Mouse (Mus musculus) heart, adult 8-10 months (tissue): ENCODE results near the gene Ipo11. TPM values are rescaled to one million over a fixed set of nuclear protein-coding genes. Genes with fewer than 3 reads are reported as not detected.
"Not testable (repeated sequence)": the region's sequence is repeated elsewhere in the genome, so short reads cannot be mapped to it uniquely, and the experiment has no call there.

Source experiments
- DNase-seq: peaks from one replicate; pipeline ENCODE4 v3.0.0; 2022; ENCODE audit warnings: low spot score
- total RNA-seq, 4 experiments: library from RNA; stranded (reverse); gene quantifications; 2 replicates each; pipeline ENCODE4 v1.2.4; 2022

Gene Ipo11
- total RNA-seq, 4 experiments from 2014 or later, result 23.9 to 26.6 (median 24.9) TPM

DNA sequence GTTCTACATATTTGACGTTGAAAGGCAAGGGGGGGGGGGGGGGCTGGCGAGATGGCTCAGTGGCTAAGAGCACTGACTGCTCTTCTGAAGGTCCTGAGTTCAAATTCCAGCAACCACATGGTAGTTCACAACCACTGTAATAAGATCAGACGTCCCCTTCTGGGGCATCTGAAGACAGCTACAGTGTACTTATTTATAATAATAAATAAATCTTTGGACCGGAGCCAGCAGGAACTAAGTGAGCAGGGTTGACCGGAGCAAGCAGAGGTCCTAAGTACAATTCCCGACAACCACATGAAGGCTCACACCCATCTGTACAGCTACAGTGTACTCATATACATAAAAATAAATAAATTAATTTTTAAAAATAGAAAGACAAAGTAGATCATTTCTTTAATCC lies 31.6 kb downstream of the Ipo11 start:
- DNase-seq, result not testable (repeated sequence)

DNA sequence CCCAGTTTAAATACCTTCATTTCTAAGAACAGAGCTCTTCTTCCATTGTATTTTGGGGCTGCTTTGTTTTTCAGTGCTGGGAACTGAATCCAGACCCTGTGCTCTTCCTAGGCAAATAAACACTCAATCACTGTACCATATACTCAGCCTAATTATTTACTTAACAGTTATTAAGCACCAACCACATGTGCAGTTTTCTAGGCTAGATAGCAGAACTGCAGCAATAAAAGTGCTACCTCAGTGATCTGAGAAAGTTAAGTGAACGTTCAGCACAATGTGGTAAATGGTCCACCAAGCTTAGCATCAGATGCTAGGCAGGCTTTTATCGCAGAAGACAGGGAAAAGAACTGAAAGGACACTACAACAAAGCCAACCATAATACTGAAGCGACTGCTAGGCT lies 32.1 kb downstream of the Ipo11 start:
- no peak for DNase-seq

DNA sequence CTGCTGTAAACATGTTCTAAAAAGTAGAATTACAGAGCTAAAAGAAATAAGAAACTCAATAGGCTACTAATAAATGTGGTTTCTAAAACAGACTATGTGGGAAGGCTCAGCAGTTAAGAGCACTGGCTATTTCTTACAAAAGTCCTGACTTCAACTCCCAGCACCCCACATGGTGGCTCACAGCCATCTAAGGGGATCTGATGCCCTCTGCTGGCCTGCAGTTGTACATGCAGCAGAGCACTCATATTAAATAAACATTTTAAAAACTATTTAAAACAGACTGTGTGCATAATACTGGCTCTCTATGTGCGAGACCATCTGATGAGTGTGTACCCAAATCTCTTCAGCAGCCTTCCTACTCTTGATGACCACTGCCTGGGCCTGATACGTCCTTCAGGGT lies 42.5 kb downstream of the Ipo11 start:
- DNase-seq, result no peak

DNA sequence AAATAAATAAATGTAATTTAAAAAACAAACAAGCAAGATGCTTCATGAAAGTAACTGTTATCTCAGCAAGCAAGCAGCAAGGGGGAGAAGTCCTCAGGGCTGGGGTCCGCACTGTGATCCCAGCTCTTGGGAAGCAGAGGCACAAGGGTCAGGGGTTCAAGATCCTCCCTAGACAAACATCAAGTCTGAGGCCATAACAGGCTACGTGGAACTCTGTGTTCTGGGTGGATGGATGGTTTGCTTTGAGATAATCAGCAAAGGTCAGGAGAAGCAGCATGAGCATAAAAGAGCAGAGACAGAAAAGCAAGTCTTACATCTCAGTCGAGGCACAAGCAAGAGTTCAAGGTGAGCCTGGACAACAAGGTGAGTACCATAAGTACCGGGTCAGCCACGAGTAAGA lies 43.1 kb downstream of the Ipo11 start:
- no peak for DNase-seq

DNA sequence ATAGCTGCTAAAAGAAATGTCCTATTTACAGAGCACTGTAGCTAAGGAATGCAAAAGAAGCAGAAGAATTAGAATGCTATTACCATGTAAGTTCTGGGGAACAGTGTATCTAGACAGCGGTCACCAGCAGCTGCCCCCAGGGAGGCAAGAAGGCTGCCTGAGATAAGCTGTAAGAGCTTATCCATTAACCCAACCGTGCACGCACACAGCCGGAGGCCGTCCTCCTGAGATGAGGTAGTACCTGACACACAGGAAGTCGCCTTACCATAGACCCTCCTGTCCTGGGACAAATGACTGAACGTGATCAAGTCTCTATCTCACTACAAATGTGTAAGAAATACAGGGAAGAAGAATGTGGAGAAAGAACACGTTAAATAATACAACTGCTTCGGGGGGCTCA lies 43.6 kb downstream of the Ipo11 start:
- no peak for DNase-seq

DNA sequence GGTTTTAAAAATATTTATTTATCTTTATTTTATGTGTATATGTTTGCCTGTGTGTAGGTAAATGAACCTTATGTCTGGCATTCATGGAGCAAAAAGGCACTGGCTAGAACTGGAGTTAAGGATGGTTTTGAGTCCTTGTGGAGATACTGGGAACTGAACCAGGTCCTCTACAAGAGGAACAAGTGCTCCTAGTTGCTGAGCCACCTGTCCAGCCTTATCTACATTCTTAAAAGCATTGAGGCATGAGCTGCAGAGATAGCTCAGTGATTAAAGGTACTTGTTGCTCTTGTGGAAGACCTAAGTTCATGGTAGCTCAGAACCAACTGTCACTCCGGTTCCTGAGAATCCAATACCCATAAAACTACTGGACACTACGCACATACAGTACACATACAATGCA lies 49.4 kb downstream of the Ipo11 start:
- DNase-seq, result no peak

DNA sequence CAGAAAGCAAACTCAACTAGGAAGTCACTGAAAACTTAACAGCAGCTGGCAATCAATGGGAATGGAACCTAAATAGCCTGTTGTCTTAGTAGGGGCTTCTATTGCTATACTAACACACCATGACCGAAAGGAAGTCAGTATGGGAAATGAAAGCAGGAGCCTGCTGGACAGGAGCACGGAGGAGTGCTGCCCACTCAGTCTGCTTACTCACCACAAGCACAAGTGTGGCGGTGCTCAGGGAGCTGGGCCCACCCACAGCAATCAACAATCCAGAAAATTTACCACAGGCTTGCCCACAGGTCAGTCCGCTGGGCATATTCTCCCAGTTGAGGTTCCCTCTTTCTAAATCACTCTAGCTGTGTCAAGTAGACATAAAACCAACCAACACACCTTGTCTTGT lies 52.5 kb downstream of the Ipo11 start:
- no peak for DNase-seq

DNA sequence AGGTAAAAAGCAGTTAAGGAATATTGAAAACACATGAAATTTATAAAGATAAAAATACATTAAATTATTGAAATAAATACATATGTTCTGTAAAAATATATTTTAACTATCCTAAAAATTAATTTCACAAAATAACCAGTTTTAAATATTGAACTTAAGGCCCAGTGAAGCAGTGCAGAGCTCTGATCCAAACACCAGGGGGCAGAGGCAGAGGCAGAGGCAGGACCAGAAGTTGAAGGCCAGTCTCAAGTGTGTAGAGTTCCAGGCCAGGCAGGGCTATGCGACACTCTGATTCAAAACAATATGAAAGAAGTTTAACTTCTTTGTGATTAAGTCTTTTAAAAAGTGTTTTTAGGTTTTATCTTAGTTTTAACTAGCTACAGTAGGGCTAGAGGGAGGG lies 60.5 kb downstream of the Ipo11 start:
- no peak for DNase-seq

DNA sequence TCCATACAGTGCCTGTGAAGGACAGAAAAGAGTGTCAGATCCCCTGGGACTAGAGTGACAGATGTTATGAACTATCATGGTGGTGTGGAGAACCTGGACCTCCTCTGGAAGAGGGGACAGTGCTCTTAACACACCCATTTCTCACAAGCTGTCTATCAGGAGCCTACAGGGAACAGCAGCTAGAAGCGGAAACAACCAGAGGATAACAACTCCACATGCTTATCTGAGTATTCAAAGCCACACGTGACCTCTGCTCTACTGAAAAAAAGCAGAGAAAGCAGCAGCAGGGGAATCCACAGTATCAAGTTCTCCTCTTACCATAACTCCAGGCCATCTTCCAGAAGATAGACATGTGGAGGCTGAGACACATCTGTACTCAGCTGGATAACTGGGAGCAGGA lies 71.2 kb downstream of the Ipo11 start:
- no peak for DNase-seq

DNA sequence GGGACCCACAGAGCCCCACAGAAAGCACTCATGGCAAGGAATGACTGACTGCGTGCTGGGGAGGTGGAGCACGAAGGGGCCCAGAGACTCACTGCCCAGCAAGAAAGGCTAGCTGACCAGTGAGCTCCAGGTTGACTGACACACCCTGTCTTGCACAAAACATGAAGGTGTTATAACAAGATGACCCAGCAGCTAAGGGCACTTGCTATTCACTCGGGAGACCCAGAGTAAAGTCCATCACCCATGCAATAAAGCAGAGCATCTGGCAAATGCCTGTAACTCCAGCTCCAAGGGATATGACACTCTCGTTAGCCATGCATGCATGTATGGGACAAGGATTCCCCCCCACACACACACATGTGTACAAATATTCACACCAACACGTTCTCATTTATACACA lies 78.0 kb downstream of the Ipo11 start:
- DNase-seq, result no peak

DNA sequence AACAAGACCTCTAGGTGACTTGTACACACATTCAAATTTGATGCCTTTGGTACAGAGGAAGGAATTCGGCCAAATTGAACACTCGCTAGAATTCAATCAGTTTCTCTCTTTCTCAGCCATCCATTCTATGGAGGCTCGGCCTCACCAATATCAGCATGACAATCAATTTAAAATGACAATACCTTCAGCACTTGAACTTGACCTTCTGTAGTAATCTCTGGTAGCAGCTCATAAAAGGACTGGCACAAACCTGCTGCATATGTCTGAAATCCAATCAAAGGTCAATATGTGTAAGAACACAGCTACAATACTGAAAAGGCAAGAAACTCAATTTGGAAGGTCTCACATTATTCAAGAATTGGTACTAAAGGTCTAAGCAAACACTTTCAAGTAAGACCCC lies 80.2 kb downstream of the Ipo11 start:
- no peak for DNase-seq

DNA sequence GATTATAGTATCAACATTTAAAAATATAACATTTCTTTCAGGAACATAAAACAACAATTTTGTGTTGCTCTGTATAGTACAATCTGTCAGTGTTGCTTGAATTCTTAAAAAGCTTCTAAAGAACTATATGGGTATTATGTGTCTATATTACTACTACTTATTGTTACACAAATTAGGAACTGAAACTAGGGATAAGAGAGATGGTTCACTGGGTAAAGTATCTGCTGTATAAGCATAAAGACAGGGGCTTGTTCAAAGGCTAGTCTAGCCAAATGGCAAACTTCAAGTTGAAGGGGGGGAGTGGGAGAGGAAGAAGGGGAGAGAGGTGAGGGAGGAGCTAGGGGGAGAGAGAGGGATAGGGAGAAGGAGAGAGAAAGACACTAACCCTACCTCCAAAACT lies 89.2 kb downstream of the Ipo11 start:
- no peak for DNase-seq

DNA sequence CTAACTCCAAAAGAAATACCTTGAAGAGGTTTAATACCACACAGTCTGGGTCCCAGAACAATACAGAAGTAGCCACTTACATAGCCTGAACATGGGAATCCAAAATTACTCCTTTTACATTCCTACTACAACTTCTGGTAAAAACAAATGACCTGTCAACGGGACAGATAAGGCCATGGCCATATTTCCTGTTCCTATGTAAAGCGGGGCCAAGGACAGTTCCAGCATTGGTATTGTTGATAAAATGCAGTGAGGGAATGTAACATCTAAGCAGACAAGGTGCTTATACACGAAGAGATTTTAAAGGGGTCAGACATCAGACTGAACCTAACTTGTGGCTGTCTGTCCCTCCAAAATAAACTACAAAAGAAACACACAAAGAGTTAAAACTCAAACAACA lies 91.8 kb downstream of the Ipo11 start:
- no peak for DNase-seq

DNA sequence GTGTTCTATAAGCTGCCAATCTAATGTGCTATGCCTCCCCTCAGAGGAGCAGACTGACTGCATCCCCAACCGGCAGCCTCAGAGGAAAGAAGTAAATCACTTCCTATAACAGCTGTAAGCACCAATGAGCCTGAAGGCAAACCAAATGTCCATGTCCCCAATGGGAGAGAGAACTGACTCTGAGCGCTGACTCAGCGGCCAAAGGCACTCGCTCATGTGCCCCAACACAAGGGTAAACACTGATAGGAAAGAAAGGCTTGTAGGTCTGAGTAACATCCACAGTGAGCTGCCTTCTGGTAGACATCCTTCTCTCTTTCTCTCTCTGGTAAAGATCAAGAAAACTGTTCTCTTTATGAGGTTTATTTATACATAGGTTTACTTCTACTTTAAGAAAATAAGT lies 94.2 kb downstream of the Ipo11 start:
- no peak for DNase-seq

DNA sequence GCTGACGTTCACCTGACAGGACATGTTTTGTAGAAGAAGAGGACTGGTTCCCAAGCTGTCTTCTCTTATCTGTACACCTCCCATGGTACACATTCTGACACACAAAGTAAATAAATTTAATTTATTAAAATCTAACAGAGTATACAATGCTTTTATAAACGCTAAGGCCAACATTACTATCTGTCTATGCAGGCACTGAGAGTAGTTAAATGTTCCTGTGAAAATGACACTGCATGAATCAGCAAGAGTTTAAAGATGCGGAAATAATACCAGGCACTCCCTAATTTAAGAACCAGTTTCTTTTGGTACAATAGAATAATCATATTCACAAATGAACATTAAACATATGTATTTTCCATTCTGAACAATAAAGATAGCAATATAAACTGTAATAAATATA lies 98.0 kb downstream of the Ipo11 start:
- DNase-seq, result no peak

DNA sequence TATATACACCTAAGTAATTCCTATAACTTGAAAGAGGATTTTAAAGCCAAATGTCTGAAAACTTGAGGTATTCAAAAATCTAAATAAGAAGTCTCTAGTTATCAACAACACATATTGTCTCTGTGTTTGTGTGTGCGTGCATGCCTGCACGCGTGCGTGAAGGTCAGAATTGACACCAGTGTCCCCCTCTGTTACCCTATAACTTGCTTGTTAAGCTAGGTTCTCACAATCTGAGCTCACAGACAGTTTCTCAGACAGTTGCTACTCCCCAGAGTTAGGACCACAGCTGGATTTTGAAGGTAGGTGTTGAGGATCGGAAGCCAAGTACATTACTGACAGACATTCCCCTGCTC lies 100.3 kb downstream of the Ipo11 start:
- no peak for DNase-seq

DNA sequence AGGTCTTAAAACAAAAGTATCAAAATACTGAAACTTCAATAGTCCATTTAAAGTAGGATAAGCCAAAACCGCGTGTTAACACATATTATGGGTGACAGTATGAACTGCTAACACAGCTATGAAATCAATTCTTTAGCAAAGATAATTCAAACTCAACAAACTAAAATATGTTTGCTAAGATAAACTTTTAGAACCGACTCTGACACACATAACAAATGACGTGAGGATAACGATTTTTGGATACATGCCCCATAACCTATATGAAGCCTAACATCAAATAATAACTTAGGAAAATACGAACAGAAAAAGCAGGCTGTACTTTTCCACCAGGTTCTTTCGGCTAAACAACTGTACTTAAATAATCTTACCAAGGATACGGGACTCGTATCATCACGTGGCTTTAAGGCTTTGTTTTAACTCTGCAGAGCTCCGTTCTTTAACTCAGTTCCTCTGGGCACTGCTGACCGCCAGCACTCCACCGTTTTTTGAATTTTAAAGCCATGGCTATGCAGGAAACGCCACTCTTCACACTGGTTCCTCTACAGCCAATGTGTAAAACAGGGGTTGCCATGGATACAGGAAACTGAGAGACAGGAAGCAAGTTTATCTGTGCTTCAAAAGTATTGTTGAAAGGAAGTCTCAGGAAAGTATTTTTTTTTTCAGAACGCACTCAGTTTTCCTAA lies 100.8 kb downstream of the Ipo11 start:
- peak; percentile 88 for DNase-seq

DNA sequence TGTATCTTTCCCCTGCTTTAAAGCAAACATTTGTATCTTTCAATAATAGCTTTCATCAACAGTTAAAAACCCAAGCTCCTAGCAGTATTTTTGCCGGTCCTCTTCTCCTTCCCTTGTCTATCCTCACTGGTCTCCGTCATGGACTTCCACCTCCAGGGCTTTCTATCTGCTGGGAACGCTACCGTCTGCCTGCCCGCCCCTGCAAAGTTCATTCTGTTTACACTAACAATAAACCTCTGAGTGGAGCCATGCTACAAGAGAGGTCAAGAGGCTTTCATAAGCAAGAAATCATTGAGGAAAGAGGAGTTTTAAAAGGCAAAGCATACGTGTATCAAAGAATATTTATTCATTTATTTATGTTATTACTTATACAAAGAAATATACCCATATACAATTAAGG lies 106.7 kb downstream of the Ipo11 start:
- no peak for DNase-seq

DNA sequence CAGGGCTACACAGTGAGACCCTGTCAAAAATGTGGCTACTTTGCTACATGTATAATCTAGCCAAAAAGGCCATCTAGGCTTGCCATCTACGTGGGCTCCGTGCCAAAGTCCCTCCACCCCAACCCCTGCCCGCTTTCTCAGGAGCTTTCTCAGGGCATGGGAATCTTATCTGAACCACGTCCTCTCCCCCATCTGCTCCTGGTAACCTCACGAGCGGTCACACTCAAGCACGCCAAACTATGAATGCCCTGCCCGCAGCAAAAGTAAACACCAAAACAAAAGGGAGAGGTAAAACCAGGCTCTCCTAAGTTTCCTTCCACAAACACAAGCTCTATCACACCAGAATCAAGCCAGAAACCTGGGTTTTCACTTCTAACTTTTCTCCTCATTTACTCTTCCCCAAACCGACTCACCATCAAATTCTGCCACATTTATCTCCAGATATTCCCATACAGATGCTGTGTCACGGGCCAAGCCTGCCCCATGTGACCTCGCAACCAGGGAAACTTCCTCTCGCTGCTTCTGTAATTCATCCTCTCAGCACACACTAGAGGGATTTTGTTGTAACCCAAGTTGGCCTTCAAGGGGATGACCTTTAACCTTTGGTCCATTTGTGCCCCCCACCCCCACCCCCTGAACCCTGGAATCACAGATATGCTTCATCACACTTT lies 107.3 kb downstream of the Ipo11 start:
- no peak for DNase-seq

DNA sequence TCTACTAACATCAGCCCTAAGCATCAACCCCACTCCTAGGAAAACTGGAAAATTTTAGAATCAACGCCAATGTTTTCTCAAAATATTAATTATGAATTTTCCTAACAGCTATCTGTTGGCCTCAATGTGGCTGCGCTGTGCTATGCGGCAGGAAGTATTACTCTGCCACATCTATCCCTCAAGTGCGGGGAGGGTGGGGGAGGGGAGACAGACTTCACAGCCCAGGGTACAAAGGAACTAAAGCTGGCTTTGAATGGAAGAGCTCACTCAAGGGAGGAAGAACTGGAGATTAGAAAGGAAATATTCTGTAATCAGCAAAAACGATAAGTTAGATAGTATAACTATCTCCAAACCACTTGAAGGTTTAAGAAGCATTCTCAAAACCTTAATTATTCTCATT lies 111.1 kb downstream of the Ipo11 start:
- DNase-seq, result no peak

DNA sequence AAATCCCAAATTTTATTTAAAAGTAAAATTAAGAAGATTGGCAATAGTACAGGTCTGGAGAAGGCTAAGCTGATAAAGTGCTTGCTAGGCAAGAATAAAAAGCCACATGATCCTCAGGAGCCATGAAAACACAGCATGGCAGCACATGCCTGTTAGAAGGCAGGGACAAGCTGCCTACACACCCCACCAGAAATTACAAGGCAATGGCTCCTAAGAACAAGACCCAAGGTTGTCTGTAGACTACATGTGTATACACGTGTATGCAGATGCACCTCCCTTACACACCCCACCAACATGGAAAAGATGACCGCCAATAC lies 112.9 kb downstream of the Ipo11 start:
- no peak for DNase-seq

DNA sequence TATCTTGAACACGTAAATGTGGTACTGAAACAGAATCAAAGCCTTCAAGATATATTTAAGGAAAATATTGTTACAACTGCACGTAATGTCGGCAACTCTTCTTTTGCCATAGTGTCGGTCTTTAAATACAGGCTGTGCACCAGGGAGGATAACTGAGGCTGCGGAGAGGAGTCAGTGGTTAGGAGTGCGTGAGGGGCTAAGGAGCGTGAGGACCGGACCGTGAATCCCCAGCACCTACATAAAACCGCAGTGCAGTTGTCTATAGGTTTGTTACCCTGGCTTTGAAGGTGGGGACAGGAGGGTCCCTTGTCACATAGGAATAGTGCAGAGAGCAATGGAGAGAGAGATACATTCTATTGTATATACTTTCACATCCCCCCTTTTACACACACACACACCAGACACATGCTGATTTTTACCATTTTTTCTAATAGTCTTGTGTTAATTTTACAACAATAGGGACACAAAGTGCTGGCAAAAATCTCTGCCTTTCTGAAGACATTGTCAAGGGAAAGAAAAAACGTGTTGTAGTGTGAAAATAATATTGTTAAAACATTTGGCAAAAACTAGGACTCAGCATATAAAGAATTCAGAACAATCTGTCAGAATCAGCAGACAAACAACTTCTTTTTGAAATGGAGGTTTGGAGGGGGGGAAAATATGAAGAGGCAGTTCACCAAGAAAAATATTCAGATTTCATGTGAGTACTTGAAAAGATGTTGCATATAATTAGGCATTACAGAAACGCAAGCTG lies 113.5 kb downstream of the Ipo11 start:
- DNase-seq, result no peak

DNA sequence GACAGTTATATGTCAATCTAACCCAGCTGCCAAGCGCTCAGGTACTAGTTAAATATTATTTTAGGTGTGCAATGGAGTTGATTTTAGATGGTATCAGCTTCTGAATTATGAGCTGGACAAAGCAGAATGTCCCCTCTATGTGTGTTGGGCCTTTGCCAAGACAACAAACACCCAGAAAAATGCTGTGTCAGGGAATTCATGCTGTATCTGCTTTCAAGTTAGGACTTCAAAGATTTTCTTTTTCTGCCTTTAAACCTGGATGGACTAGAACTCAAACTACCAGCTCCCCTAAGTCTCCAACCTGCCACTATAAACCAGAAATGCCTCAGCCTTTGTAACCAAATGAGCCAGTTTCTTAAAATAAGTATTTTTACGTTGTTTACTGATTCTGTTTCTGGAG lies 116.6 kb downstream of the Ipo11 start:
- DNase-seq, result no peak
